Mouse (Mus musculus): ENCODE measurements around the gene Phldb2.

Phldb2 gene

GRCm38 (mm10) chr16:45724742-45725102 is 228.7 kb downstream of the Phldb2 start:
- DNase-seq (ENCODE audit: low spot score), result peak; percentile 38

DNA sequence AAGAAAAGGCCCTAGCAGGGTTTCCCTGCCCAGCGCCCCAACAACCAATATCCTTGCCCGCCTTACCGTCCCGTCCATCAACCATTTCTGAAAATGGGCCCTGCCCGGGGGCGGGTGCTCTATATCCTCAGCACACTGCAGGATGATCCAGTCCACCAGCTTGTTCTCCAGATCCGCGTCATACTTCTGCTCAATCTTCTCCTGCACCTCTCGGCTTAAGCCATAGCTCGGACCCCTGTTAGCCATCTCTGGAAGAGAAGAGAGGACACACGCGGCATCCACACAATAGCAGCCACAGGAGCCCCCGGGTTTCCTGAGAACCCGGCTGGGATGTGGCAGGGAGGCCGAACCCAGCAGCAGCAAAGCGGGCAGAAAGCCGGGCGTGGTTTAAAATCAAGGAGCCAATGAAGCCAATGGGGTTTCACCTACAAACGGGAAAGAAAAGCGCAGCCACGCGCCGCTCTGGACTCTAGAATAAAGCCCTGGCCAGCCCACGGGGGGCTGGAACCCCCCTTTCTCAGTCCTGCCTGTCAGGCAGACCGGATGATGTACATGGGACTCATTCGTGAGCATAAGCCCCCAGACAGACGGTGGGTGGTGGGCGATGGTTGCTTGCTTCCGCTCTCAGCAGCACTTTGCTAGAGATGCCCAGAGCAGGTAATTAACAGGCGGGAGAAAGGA is 229.2 kb downstream of the Phldb2 start, which contains the start of gene Tagln3:
Gene Tagln3, minus strand, starts transcription at position 548 of the 681 bp plus-strand sequence.
- DNase-seq (ENCODE audit: low spot score), result peak; percentile 71

GRCm38 (mm10) chr16:45723172-45723901 is 230.1 kb downstream of the Phldb2 start:
- no peak for DNase-seq (ENCODE audit: low spot score)

DNA sequence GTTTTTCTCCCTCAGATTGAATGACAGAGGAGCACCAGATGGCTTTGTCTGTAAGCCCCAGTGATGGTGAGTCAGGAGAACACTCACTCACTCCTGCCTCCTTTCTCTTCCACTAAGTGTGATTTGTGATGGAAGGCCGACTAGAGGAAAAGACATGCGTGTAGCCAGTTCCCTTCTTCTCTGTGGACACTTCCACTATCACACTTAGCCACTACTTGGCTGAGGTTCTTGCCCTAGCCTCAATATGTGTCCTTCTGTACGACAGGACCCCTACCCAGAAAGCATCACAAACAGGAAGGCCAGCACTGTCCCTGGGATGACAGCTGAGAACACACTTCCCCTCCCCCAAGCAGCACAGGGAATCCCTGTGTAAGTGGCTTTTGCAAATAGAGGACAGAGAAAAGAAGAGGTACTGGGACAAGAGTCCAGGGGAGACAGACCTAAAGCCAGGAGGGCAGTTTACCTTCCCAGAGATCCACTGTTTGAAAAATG is 230.9 kb downstream of the Phldb2 start:
- DNase-seq (ENCODE audit: low spot score), result peak; percentile 47

GRCm38 (mm10) chr16:45720022-45720630 is 233.3 kb downstream of the Phldb2 start:
- DNase-seq (ENCODE audit: low spot score), result no peak

- no peak for DNase-seq (ENCODE audit: low spot score)
Observed at GRCm38 (mm10) chr16:45718296-45718695, 235.1 kb downstream of the Phldb2 start.

- no peak for DNase-seq (ENCODE audit: low spot score)
Observed at GRCm38 (mm10) chr16:45714489-45715150, 238.8 kb downstream of the Phldb2 start.

DNA sequence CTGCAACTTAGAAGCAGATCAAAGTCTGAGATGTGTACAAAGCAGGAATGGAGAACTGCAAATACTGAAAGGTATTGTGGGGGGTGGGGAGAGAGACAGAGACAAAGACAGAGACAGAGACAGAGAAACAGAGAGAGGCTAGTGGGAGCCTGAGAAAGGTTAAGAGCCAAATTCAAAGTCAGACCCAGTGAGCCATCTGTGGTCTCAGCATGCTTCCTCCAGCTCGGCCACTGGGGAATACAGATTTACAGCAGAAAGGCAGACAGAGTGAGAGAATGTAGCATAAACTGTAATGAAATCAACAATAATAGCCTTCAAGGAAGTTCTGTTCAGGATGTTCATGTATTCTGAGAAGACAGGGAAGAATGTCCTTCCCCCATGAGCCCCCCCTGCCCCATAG is 239.5 kb downstream of the Phldb2 start:
- no peak for DNase-seq (ENCODE audit: low spot score)

GRCm38 (mm10) chr16:45713261-45713660 is 240.1 kb downstream of the Phldb2 start:
- DNase-seq (ENCODE audit: low spot score), result no peak

DNA sequence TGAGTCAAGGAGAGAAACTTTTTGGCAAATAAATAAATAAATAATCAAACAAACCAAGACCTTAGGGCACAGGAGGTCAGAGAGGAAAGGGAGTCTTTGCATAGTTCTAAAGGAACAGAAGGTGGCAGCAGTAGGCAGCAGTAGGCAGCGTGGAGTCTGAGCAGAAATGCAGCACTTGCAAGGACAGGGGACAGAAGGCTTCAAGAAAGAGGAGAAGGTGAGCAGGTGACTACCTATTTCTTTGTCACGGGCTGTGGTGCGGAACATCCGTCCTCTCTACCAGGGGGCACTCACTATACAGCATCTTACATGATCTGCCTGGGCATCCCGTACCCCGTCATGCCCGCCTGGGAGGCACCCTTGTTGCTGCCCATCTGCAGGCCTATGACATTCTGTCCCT is 242.1 kb downstream of the Phldb2 start:
- DNase-seq (ENCODE audit: low spot score), result no peak

DNA sequence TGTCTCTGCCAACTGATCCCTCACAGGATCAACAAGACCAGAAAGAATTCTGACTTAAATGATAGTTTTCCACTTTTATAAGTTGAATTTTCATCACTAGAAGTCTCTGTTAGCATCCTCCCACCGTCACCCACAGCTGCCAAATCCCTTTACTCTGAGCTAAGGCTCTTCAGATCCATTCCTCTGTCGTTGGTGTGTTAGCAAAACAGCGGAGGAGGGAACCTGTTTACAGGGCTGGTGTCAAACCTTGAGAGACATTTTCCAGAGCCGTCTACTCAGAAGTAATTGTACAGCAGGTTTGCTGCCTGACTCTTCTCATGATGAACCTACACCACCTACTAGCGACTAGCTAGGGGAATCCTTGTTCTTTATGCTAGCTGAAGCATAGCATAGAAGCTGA is 254.1 kb downstream of the Phldb2 start:
- no peak for DNase-seq (ENCODE audit: low spot score)

DNA sequence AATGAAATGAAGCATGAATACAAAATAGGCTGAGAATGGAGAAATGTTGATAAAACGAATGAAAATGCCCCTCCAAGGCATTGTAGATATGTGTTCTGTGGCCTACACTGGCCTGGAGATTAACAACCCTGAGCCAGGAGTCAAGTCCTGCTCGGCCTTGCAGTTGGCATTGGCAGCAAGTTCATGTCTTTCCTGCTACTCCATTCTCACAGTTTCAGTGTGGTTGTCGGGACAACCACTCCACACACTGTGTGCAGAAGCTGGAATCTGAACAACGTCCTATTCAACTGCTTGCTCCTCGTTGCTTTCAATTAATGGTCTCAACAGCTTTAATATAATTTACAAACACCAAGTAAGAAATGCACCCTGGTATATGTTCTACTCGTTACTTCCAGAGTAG is 255.4 kb downstream of the Phldb2 start:
- no peak for DNase-seq (ENCODE audit: low spot score)

All from layer of hippocampus, adult 11-12 months (tissue).